Mouse (Mus musculus) kidney, adult 2 months (tissue): ENCODE measurements around the gene Tas2r138.

Experiments used
- CTCF ChIP-seq: fragments of 200-500 bp; conservative IDR thresholded peaks from 2 replicates; pipeline ENCODE4 v1.5.1; 2011; ENCODE audit warnings: low read depth, mild to moderate bottlenecking, control low read depth, low read length, moderate library complexity, mixed read lengths; ENCODE audit not compliant: insufficient read depth, insufficient read length
- POLR2A ChIP-seq: fragments of 200-500 bp; IDR thresholded peaks from one replicate; pipeline ENCODE4 v1.6.1; 2011; ENCODE audit warnings: low read depth, low read length, control low read depth

- TF ChIP-seq CTCF: no peak
- TF ChIP-seq POLR2A: no peak
Measured at GRCm38 (mm10) chr6:40640710-40641538, 27.8 kb upstream of the Tas2r138 start.
